Mouse (Mus musculus): ENCODE measurements at regions not wholly inside any gene's neighbourhood (a gene's known extent, or its start where the extent isn't known, plus 50 kb on each side); places are given as distances from the start of the nearest gene placed in this dataset.
"Not testable (repeated sequence)": the region's sequence is repeated elsewhere in the genome, so short reads cannot be mapped to it uniquely, and the experiment has no call there.

DNA sequence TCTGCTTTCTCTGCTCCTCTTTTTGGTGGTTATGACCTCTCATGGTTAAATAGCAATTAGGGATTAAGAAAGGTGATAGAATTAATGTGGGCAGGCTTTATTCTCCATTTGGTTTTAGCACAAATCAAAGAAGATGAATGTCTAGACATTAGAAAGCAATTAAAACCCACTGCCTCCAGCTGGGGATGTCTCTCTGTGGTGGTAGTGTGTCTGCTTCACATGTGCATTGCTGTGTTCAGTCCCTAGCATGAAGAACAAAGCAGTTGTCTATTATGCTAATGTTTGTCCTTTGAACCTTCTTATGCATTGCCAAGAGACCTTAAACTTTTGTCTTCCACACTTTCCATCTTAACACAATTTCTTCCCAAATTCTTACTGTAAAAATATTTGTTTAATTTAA, 379.5 kb upstream of the Slc39a10 start:
- DNase-seq (ENCODE audit: low spot score) = no peak
- H3K36me3 ChIP-seq = no peaks in the 10 kb centered on the region
- no peak overlapping the region for H3K4me3 ChIP-seq
- no peaks in the 10 kb centered on the region for H3K9me3 ChIP-seq
- no peaks in the 10 kb centered on the region for H3K4me1 ChIP-seq (replicated peaks)
- no peaks in the 10 kb centered on the region for H3K27me3 ChIP-seq (ENCODE audit: insufficient read depth, poor library complexity, severe bottlenecking)
- H3K27ac ChIP-seq = no peak overlapping the region

DNA sequence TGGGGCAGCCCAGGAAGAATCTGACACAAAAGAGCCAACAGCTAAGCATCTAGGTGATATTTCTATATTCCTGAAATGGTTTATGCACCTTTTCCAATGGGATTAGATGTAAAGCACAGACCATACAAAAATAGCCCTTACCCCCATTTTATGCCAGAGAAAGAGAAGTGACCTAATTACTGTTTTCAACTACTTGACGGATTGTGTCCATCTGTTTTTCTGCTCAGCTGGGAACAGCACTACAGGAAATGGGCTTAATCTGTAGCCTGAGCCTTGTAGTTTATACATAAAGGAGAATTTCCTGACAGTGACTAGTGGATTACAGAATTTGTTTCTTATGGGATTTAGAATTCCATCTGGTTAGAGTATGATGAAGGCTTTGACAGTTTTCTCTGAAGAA, 371.0 kb upstream of the Slc39a10 start:
- no peaks in the 10 kb centered on the region for H3K4me1 ChIP-seq (replicated peaks)
- DNase-seq (ENCODE audit: low spot score) = no peak
- no peaks in the 10 kb centered on the region for H3K36me3 ChIP-seq
- WGBS = 66% methylated on average over 1 of the region's 1 CpGs
- H3K27me3 ChIP-seq (ENCODE audit: insufficient read depth, poor library complexity, severe bottlenecking) = no peaks in the 10 kb centered on the region
- no peak overlapping the region for H3K4me3 ChIP-seq
- H3K9me3 ChIP-seq = no peaks in the 10 kb centered on the region
- no peak overlapping the region for H3K27ac ChIP-seq

DNA sequence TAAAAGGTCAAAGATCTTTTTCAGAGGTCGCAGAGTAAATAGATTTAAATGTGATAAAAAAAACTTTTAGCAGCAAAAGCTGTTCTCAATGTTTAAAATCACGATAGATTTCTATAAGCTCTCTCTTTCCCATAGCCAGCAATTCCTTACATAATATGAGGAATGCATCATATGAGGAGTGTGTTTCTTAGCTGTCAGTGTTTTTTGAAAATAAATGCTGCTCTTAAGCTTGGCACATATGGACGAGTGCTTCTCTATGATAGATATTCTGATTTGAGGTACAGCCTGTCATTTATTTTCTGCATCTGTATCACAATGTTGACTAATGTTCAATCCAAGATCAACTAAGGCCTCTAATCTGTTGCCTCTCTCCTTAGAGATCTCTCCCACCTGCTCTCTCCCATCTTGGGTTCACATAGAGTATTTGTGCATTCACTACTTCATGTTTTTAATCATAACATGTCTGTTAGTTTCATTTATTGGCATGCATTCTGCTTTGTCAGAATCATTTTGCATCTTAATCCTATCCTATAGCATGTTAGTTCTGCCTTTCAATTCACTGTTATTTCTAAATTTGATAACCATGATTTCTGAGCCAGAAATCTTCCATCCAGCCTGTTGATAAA, 369.0 kb upstream of the Slc39a10 start:
- Histone ChIP-seq H3K36me3 (no peaks in the 10 kb centered on the region), H3K4me3 (no peak overlapping the region), H3K4me1 (replicated peaks) (no peaks in the 10 kb centered on the region), H3K27me3 (ENCODE audit: insufficient read depth, poor library complexity, severe bottlenecking) (no peaks in the 10 kb centered on the region), H3K9me3 (no peaks in the 10 kb centered on the region), H3K27ac (no peak overlapping the region)
- DNase-seq (ENCODE audit: low spot score) = no peak
- WGBS = 82% methylated on average over 3 of the region's 3 CpGs

DNA sequence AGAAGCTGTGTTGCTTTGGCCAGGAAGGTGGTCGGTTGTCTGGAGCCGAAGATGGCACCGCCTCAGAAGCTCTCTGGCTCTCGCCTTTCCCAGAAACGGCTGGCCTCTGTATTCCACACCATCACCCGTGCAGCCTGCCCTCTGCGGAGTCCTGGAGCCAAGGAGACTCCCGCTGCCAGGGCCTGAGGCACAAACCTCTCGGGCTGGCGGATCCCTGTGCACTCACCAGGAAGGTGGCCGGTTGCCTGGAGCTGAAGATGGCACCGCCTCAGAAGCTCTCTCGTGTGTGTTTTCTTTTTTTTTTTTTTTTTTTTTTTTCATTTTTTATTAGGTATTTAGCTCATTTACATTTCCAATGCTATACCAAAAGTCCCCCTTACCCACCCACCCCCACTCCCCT, 358.1 kb upstream of the Slc39a10 start:
- H3K27ac ChIP-seq; H3K36me3 ChIP-seq; H3K27me3 ChIP-seq (ENCODE audit: insufficient read depth, poor library complexity, severe bottlenecking); H3K9me3 ChIP-seq; DNase-seq (ENCODE audit: low spot score); H3K4me1 ChIP-seq (replicated peaks); H3K4me3 ChIP-seq: not testable (repeated sequence)
- 86% methylated on average over 13 of the region's 13 CpGs for WGBS

DNA sequence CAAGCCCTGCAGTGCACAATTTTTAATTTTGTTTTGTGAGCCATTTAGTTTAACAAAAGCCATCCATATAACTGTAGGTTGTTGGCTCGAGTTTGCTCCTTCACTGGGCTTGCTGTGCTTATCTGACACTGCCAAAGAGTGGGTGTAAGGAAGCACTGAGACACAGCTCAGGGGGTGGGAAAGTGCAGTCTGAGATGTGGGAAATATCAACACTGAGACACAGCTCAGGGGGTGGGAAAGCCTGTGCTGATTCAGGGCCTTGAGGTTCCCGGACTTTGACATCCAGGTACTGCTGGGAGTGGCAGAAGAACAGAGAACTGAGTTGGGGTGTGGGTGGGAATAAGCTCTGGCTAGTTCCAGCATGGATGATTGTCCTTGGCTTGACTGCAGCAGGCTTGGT, 324.4 kb upstream of the Slc39a10 start:
- Histone ChIP-seq H3K27ac (no peak overlapping the region), H3K4me1 (replicated peaks) (no peaks in the 10 kb centered on the region), H3K4me3 (no peak overlapping the region), H3K27me3 (ENCODE audit: insufficient read depth, poor library complexity, severe bottlenecking) (no peaks in the 10 kb centered on the region), H3K36me3 (no peaks in the 10 kb centered on the region), H3K9me3 (no peaks in the 10 kb centered on the region)
- WGBS = 70% methylated on average over 2 of the region's 2 CpGs
- DNase-seq (ENCODE audit: low spot score) = no peak

DNA sequence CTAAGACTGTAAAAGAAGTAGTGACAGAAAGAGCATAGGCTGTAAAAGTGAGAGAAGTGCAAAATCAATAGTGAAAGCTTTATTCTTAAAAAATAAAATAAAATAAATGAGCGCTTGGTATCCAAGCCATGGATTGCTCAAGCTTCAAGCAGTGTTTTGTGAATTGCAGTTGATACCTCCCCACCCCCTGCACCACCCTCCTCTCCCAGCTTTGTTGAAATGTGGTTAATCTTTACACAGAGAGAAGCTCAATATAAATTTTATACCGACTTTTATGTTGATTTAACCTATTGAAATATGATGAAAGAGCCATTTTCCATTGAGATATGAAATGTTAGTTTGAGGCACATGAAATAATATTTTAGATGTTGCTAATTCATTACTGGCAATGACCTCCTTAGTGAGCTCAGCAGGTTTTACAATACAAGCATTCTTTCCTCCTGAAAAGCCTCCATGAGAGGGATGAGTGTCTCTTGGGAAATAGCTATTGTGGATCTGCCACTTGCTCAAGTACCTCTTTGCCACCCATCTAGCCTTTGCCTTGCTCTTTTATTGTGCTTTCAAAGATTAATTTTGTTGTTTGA, 323.9 kb upstream of the Slc39a10 start:
- no peaks in the 10 kb centered on the region for H3K4me1 ChIP-seq (replicated peaks)
- H3K9me3 ChIP-seq = no peaks in the 10 kb centered on the region
- 75% methylated on average over 2 of the region's 2 CpGs for WGBS
- H3K27me3 ChIP-seq (ENCODE audit: insufficient read depth, poor library complexity, severe bottlenecking) = no peaks in the 10 kb centered on the region
- H3K27ac ChIP-seq = no peak overlapping the region
- DNase-seq (ENCODE audit: low spot score) = no peak
- no peak overlapping the region for H3K4me3 ChIP-seq
- H3K36me3 ChIP-seq = no peaks in the 10 kb centered on the region

DNA sequence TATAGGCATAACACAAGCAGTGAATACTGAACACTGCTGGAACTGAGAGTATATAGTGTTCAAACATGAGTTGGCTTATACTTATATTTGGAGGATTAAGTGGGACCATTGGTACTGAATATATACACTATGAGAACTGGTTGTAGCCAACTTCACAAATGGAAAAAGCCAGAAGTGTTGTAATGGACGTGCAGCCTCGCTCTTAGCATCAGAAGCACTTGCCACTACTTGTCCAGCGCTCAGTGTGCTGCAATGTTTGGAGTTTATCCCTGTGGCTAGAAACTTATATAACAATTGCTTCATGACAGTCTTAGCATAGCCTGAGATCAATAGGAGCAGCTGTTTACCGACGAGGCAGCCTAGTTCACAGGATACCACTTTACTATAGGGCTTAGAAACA, 320.8 kb upstream of the Slc39a10 start:
- no peak for DNase-seq (ENCODE audit: low spot score)
- Histone ChIP-seq H3K4me3 (no peak overlapping the region), H3K4me1 (replicated peaks) (no peaks in the 10 kb centered on the region), H3K27me3 (ENCODE audit: insufficient read depth, poor library complexity, severe bottlenecking) (no peaks in the 10 kb centered on the region), H3K27ac (no peak overlapping the region), H3K36me3 (no peaks in the 10 kb centered on the region), H3K9me3 (no peaks in the 10 kb centered on the region)
- 89% methylated on average over 5 of the region's 5 CpGs for WGBS

DNA sequence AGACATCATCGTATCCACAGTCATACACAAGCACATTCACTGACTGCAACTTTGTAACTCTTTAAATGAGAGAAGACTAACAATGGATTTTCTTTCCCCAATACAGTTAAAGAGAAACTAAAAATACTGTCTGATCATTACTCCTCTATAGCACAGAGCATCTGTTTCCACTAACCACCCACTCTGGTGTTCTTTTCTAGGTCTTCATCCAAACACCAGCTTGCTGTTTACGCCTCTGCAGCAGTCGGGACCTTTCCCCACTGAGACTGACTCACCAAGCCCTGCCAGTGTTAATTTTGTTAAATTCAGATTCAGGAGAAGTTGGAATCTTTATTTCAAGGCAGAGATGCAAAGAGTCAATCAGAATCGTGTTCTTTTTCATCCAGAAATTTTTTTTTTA, 300.3 kb upstream of the Slc39a10 start:
- no peak overlapping the region for H3K4me3 ChIP-seq
- H3K9me3 ChIP-seq = no peaks in the 10 kb centered on the region
- H3K36me3 ChIP-seq = no peaks in the 10 kb centered on the region
- H3K27ac ChIP-seq = no peak overlapping the region
- H3K4me1 ChIP-seq (replicated peaks) = no peaks in the 10 kb centered on the region
- no peak for DNase-seq (ENCODE audit: low spot score)
- H3K27me3 ChIP-seq (ENCODE audit: insufficient read depth, poor library complexity, severe bottlenecking) = no peaks in the 10 kb centered on the region
- 83% methylated on average over 4 of the region's 4 CpGs for WGBS

DNA sequence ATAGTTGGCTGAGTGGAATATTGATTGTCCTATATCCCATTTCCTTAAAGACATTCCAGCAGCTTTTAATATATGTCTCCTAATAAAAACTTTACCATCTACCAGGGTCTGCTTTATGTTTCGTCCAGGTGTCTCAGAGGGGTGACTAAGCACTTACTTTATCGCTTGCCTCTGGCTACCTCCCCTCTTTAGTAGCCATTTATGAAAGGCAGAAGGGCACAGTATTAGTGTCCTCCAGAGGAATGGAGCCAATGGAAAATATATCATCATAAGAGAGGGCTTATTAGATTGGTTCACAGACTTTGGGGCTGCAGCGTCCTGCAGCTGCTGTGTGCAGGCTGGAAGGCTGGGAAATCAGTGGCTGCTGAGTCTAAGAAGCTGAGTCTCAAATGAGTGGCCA, 271.8 kb upstream of the Slc39a10 start:
- no peak for DNase-seq (ENCODE audit: low spot score)
- WGBS = 86% methylated on average over 3 of the region's 3 CpGs
- Histone ChIP-seq H3K4me1 (replicated peaks) (peaks cover 14% of the 10 kb centered on the region; the same call in 1 of the 2 replicates), H3K27me3 (ENCODE audit: insufficient read depth, poor library complexity, severe bottlenecking) (no peaks in the 10 kb centered on the region), H3K36me3 (no peaks in the 10 kb centered on the region), H3K27ac (0 out of 2 replicates have a peak overlapping the region, but pooled peaks have one; percentile 2), H3K4me3 (no peak overlapping the region), H3K9me3 (0 out of 2 replicates have a peak, but pooled peaks cover 5% of the 10 kb centered on the region)

DNA sequence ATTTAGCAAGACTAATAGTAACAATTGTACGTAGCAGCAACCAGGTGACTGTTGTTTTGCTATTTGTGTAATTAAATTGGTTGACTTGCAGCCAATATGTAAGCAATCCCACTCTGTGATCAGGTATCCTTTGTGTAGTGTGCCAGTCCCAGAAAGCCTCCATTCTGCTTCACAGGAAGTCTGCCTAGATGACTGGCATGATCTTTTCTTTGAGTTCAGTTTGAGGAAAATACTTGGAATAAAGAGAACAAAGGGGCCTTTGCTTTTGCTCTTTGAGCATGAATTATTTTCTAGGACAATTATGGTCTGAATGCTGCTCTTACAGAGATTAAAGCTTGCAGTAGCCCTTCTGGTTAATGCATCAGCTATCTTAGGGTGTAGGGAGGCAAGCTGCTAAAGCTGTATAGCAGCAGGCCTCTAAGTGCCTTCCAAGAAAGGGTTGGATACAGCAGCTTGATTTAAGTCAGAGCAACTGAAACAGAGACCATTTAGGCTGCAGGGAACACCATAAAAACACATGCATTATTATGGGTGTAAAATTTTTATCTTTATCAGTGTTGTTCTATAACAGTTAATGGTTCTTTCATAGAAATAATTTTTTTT, 271.3 kb upstream of the Slc39a10 start:
- 0 out of 2 replicates have a peak, but pooled peaks cover 5% of the 10 kb centered on the region for H3K9me3 ChIP-seq
- no peak overlapping the region for H3K27ac ChIP-seq
- WGBS = 42% methylated on average over 1 of the region's 1 CpGs
- no peaks in the 10 kb centered on the region for H3K27me3 ChIP-seq (ENCODE audit: insufficient read depth, poor library complexity, severe bottlenecking)
- DNase-seq (ENCODE audit: low spot score) = no peak
- H3K4me1 ChIP-seq (replicated peaks) = peaks cover 12% of the 10 kb centered on the region; the same call in 1 of the 2 replicates
- no peak overlapping the region for H3K4me3 ChIP-seq
- no peaks in the 10 kb centered on the region for H3K36me3 ChIP-seq

DNA sequence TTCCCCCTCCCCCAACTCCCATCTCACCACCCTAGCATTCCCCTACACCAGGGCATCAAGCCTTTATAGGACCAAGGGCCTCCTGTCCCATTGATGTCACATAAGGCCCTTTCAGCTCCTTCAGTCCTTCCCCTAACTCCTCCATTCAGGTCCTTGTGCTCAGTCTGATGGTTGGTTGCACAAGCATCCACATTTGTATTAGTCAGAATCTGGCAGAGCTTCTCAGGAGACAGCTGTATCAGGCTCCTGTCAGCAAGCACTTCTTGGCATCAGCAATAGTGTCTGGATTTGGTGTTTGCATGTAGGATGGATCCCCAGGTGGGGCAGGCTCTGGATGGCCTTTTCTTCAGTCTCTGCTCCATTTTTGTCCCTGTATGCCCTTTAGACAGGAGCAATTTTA, 237.4 kb upstream of the Slc39a10 start:
- H3K9me3 ChIP-seq; DNase-seq (ENCODE audit: low spot score); H3K4me1 ChIP-seq (replicated peaks); H3K4me3 ChIP-seq; H3K36me3 ChIP-seq; H3K27ac ChIP-seq; H3K27me3 ChIP-seq (ENCODE audit: insufficient read depth, poor library complexity, severe bottlenecking): not testable (repeated sequence)

DNA sequence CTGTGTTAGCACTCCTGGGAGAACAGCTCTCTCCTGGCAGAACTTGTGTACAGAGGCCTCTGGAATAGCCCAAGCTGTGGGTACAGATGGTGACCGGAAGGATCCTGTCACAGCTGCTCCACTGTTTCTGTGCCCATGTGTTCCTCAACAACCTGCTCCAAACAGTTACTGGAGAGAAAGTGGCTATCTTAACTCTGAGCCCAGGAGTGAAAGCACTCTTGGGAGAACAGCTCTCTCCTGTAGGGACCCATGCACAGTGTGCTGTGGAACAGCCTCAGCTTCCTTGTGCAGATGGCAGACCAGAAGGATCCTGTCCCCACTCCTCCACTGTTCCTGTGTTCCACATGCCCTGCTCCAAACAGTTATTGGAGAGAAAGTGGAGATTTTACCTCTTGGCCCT, 227.0 kb upstream of the Slc39a10 start:
- WGBS = 92% methylated on average over 1 of the region's 1 CpGs
- H3K27me3 ChIP-seq (ENCODE audit: insufficient read depth, poor library complexity, severe bottlenecking) = no peaks in the 10 kb centered on the region
- no peaks in the 10 kb centered on the region for H3K4me1 ChIP-seq (replicated peaks)
- H3K9me3 ChIP-seq = no peaks in the 10 kb centered on the region
- no peaks in the 10 kb centered on the region for H3K36me3 ChIP-seq
- no peak overlapping the region for H3K27ac ChIP-seq
- no peak overlapping the region for H3K4me3 ChIP-seq
- DNase-seq (ENCODE audit: low spot score) = no peak

DNA sequence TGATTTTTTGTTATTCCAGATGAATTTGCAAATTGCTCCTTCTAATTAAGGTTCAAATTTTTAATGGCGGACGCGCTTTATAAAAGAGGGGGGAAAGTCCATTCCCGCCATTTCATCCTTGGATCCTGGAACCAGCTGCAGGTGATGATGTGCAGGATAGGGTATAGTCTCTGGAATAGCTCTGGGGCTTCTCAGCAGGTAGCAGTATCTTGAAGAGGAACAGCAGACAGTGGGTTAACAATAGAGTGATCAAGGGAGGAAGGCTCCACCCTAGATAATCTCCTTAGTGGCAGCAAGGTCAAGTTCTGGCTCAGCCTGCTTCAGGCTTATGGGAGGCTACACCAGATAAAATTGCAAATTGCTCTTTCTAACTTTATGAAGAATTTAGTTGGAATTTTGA, 224.0 kb upstream of the Slc39a10 start:
- H3K9me3 ChIP-seq; H3K4me1 ChIP-seq (replicated peaks); H3K27me3 ChIP-seq (ENCODE audit: insufficient read depth, poor library complexity, severe bottlenecking); H3K27ac ChIP-seq; H3K36me3 ChIP-seq; H3K4me3 ChIP-seq; DNase-seq (ENCODE audit: low spot score): not testable (repeated sequence)
- 96% methylated on average over 4 of the region's 4 CpGs for WGBS

Measured in hindbrain, embryonic 10.5 days (tissue).